Mouse (Mus musculus) lung, postnatal 0 days (tissue): ENCODE data around the gene Gm13420. TPM values are rescaled to one million over a fixed set of nuclear protein-coding genes. Genes with fewer than 3 reads are reported as not detected.
"Not testable (repeated sequence)": the region's sequence is repeated elsewhere in the genome, so short reads cannot be mapped to it uniquely, and the experiment has no call there.

ENCODE experiments used
- ATAC-seq: fragments of 200-750 bp; cut with Nextera tagmentation; 2 replicates; pipeline ENCODE4 v1.8.0; 2017; ENCODE audit warnings: moderate library complexity
- DNase-seq: peaks from one replicate; pipeline ENCODE4 v3.0.0-alpha.2; 2016; ENCODE audit warnings: low spot score
- H3K27ac ChIP-seq: fragments of 300-500 bp; sonication (generic); 2 replicates; pipeline ENCODE4 v1.5.1; 2014; ENCODE audit warnings: antibody characterized with exemption, mild to moderate bottlenecking, low read length, mixed read lengths
- H3K27me3 ChIP-seq: fragments of 300-500 bp; sonication (generic); replicated peaks from 2 replicates; pipeline ENCODE4 v1.6.1; 2014; ENCODE audit warnings: low read length, mixed read lengths; ENCODE audit not compliant: insufficient read depth
- H3K36me3 ChIP-seq: fragments of 300-500 bp; sonication (generic); 2 replicates; pipeline ENCODE4 v1.6.1; 2014; ENCODE audit warnings: low read length, mixed read lengths; ENCODE audit not compliant: insufficient read depth
- H3K4me1 ChIP-seq: fragments of 300-500 bp; sonication (generic); 2 replicates; pipeline ENCODE4 v1.6.1; 2014; ENCODE audit warnings: antibody characterized with exemption, low read depth, low read length, mixed read lengths; ENCODE audit not compliant: insufficient read depth
- H3K4me2 ChIP-seq: fragments of 300-500 bp; sonication (generic); replicated peaks from 2 replicates; pipeline ENCODE4 v1.6.1; 2014; ENCODE audit warnings: low read depth, mild to moderate bottlenecking, low read length, moderate library complexity, mixed read lengths
- H3K4me3 ChIP-seq: fragments of 300-500 bp; sonication (generic); 2 replicates; pipeline ENCODE4 v1.5.1; 2014; ENCODE audit warnings: low read depth, low read length
- H3K9ac ChIP-seq: fragments of 300-500 bp; sonication (generic); replicated peaks from 2 replicates; pipeline ENCODE4 v1.6.1; 2014; ENCODE audit warnings: low read depth, mild to moderate bottlenecking
- H3K9me3 ChIP-seq: fragments of 300-500 bp; sonication (generic); 2 replicates; pipeline ENCODE4 v1.6.1; 2016; ENCODE audit warnings: low read length, mixed read lengths
- CTCF ChIP-seq: IDR thresholded peaks from 2 replicates; pipeline ENCODE4 v1.5.1; 2016; ENCODE audit warnings: antibody characterized with exemption, mild to moderate bottlenecking
- EP300 ChIP-seq: IDR thresholded peaks from 2 replicates; pipeline ENCODE4 v1.6.1; 2016; ENCODE audit warnings: antibody characterized with exemption, mild to moderate bottlenecking, control low read depth
- WGBS: fragments of 180-500 bp; shearing (Covaris S2); extraction: QIAGEN DNeasy Blood & Tissue Kit; methylation state at CpG from one replicate; pipeline ENCODE4 v1.1.7; 2014; 5-methylcytosine and 5-hydroxymethylcytosine counted together
- polyA plus RNA-seq: library from polyadenylated mRNA; unstranded; fragments of >200 nt; fragmentation: Nextera tagmentation; extraction: Ambion mirVana; gene quantifications from 2 replicates; pipeline ENCODE4 v1.2.1, GENCODE M21; 2015

Gm13420 gene
- polyA plus RNA-seq, result 0.21 and 0.37 TPM in 2 replicates

DNA sequence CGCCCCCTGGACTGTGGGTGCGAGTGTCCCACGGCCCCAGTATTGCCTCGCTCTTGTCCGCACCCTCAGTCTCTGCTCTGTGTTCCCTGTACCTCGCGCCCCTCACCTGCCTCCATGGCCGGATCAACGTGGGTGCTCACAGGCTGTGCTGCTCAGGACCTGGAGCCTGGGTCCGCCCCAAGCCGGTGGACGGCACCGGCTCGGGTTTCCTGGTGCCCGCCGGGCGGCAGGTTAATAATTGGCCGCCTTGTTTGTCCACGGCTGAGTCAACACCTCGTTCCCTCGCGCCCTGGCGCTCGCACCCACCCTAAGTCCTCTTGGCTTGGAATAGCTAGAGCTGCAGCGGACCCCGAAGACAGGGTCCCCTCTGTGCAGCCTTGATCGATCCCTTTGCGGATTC is at the start of gene Gm13420:
Gm13420 (minus strand) TSS at position 189 of the 400 bp plus-strand sequence.
- Histone ChIP-seq H3K4me3 (no peak within 1 kb of the TSS), H3K36me3 (no peaks in the 10 kb centered on the region), H3K27ac (no peak within 1 kb of the TSS), H3K9me3 (no peaks in the 10 kb centered on the region), H3K4me1 (no peaks in the 10 kb centered on the region), H3K4me2 (peak within 1 kb of the TSS; percentile 48), H3K9ac (no peak within 1 kb of the TSS), H3K27me3 (peaks cover 22% of the 10 kb centered on the region)
- TF ChIP-seq CTCF (no peak), EP300 (no peak)
- peak; percentile 57 for DNase-seq
- peak; percentile 67 for ATAC-seq
- 5% methylated on average over 28 of the region's 28 CpGs for WGBS

DNA sequence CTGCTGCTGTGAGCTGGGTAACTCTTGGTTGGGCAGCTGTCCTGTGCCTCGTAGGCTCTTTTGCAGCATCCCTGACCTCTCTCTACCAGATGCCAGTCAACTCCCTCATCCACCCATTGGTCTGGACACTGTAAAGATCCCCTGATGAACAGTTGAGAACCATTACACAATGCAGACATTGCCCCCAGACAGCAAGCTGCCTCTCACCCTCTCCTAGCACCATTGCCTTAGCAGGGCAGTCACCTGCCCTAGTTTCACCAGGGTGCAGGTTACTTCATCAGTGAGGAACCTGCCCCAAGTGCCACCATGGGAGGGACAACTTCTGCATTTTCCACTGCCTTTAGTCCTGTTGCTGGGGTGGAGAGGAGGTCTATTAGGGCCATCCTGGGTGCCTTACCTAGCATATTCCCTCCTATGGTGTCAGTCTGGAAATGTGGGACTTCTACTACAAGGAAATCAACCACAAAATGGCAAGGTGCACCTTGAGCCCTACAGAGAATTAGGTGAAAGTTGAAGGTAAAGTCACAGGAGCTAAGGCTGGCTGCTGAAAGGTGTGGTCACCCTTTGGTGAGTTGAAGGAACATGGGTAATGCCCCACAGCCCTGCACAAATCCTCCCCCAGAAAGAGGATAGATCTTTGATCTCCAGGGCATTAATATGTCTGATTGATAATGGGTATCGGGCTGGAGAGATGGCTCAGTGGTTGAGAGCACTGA is 41.4 kb upstream of the Gm13420 start:
- ATAC-seq, result no peak

DNA sequence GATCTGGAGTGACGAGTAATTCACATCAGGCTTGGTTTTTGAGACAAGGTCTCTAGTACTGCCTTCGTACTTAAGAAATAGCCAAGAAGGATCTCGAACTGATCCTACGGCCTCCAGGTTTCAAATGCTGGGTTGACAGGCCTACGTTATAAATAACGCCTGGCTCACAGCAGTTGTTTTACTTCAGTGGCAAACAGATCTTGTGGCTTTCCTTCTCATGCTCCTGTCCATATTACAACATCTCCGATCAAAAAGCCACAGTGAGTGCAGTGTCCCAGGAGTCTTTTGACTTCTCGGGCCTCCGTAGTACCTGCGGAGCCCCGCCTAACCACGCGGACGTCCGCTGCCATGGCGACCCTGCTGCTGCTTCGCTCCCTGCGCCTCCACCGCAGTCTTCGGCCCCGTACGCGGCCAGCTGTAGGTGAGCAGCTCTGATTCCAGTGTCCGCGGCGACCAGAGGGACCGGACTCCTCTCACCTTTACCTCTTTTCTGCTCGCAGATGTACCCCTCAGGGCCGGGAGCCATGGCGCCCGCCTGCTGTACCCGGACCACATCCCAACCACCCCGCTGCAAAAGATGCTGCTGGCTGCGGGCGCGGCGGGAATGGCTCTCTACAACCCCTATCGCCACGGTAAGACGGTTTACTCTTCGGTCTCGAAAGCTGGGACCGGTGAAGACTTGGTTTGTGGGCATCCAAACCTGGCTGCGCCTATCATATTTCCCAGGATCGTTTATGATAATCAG is 36.6 kb upstream of the Gm13420 start, which contains the start of gene Trub2:
Trub2 (minus strand) TSS at position 566 of the 745 bp plus-strand sequence.
- Histone ChIP-seq H3K9ac (peak within 1 kb of the TSS; percentile 70), H3K4me3 (peak within 1 kb of the TSS; percentile 65), H3K27me3 (no peaks in the 10 kb centered on the region), H3K9me3 (no peaks in the 10 kb centered on the region), H3K36me3 (no peaks in the 10 kb centered on the region; the same call in 1 of the 2 replicates), H3K27ac (peak within 1 kb of the TSS; percentile 82), H3K4me2 (peak within 1 kb of the TSS; percentile 92), H3K4me1 (peaks cover 6% of the 10 kb centered on the region; the same call in 1 of the 2 replicates)
- ATAC-seq, result peak; percentile 94
- TF ChIP-seq CTCF (no peak), EP300 (no peak; the same call in 1 of the 2 replicates)
- DNase-seq, result peak; percentile 89
- WGBS, result under 1% methylated on average over 45 of the region's 45 CpGs

More for the DNA sequence above, 41.4 kb upstream of the Gm13420 start:
- WGBS, result 91% methylated on average over 2 of the region's 2 CpGs
- DNase-seq, result no peak
- TF ChIP-seq CTCF, result no peak
- no peak for TF ChIP-seq EP300
- Histone ChIP-seq H3K36me3 (no peaks in the 10 kb centered on the region), H3K4me1 (peaks cover 3% of the 10 kb centered on the region; the same call in 1 of the 2 replicates), H3K9ac (no peak overlapping the region), H3K27ac (no peak overlapping the region), H3K4me2 (no peak overlapping the region), H3K27me3 (no peaks in the 10 kb centered on the region), H3K4me3 (no peak overlapping the region), H3K9me3 (no peaks in the 10 kb centered on the region)

DNA sequence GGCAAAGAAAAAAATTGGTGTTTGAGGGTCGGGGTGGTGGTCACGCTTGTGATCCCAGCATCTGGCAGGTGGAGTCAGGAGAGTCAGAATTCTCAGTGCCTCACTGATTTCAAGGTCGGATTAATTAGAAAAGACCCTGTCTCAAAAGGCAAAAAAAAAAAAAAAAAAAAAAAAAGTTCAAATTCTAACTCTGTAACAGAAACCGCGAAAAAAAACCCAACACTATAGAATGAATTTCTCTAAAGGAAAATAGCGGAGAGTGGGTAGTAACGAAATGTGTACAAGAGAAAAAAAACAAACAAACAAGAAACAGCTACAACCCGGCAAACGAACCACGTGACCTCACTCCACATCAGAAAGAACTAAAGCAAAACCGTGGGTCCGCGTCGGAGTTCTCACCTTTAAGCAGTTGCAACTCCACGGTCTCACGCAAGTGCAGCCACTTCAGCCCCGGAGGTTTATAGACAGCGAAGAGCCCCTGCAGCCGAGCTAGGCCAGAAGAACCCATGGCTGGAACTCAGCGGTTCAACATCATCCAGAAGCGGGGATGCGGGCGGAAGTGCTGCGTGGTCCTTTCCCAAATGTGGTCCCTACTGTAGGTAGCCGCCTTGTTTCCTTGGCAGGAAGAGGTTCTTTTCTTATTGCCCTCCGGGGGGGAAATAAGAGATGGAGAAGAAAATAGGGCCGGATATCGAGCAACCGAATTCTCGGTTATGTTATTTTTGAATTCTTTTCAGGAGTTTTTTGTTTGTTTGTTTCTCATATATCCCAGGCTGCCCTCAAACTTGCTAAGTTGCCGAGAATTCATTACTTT is 35.8 kb upstream of the Gm13420 start, which contains the start of gene Coq4:
Coq4 (plus strand) TSS at position 390 of the 814 bp plus-strand sequence.
- Histone ChIP-seq H3K36me3 (no peaks in the 10 kb centered on the region; the same call in 1 of the 2 replicates), H3K4me1 (peaks cover 6% of the 10 kb centered on the region; the same call in 1 of the 2 replicates)

DNA sequence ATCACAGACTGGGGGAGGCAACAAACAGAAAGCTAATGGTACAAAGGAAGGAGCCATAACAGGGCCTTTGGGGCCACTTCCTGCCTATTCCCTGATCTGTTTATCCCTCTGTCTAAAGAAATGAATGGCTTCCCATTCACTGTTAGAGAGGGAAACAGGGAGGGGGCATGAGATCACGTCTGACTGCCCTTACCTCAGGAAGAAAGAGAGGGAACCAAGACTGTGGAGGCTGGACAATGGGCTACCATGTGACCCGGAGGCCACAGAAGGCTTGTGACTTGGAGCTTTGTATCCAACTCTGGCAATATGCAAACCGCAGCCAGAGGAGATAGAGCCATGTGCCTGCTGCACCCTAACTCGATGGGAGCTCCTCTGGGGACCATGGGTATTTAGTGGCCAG is 32.8 kb upstream of the Gm13420 start:
- H3K9me3 ChIP-seq, result no peaks in the 10 kb centered on the region
- no peak overlapping the region for H3K4me2 ChIP-seq
- peaks cover 6% of the 10 kb centered on the region; the same call in 1 of the 2 replicates for H3K4me1 ChIP-seq
- WGBS, result 73% methylated on average over 4 of the region's 4 CpGs
- no peak overlapping the region for H3K4me3 ChIP-seq
- no peak overlapping the region for H3K9ac ChIP-seq
- peak; percentile 41; the same call in 1 of the 2 replicates for TF ChIP-seq EP300
- TF ChIP-seq CTCF, result no peak
- DNase-seq, result peak; percentile 16
- ATAC-seq, result peak; percentile 46
- H3K27ac ChIP-seq, result no peak overlapping the region
- H3K27me3 ChIP-seq, result no peaks in the 10 kb centered on the region
- H3K36me3 ChIP-seq, result peaks cover 24% of the 10 kb centered on the region

More for the DNA sequence above, 35.8 kb upstream of the Gm13420 start, which contains the start of gene Coq4:
- Histone ChIP-seq H3K9me3 (no peaks in the 10 kb centered on the region), H3K4me3 (peak within 1 kb of the TSS; percentile 65), H3K4me2 (peak within 1 kb of the TSS; percentile 92), H3K9ac (peak within 1 kb of the TSS; percentile 70), H3K27ac (peak within 1 kb of the TSS; percentile 82), H3K27me3 (no peaks in the 10 kb centered on the region)
- WGBS, result 3% methylated on average over 31 of the region's 31 CpGs
- peak; percentile 93 for ATAC-seq
- DNase-seq, result peak; percentile 96
- TF ChIP-seq EP300, result no peak; the same call in 1 of the 2 replicates

DNA sequence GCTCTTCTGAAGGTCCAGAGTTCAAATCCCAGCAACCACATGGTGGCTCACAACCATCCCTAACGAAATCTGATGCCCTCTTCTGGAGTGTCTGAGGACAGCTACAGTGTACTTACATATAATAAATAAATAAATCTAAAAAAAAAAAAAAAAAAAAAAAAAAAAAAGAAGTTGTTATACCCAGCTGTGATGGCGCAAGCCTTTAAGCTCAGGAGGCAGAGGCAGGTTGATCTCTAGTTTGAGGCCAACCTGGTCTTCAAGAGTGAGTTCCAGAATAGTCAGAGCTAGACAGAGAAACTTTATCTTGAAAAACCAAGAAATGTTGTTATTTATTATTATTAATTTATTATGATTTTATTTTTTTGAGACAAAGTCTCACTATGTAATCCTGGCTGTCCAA is 29.8 kb upstream of the Gm13420 start:
- H3K4me1 ChIP-seq, H3K4me3 ChIP-seq, H3K27me3 ChIP-seq, DNase-seq, ATAC-seq, H3K9me3 ChIP-seq, H3K9ac ChIP-seq, H3K4me2 ChIP-seq, H3K27ac ChIP-seq: not testable (repeated sequence)
- H3K36me3 ChIP-seq, result peaks cover 36% of the 10 kb centered on the region
- WGBS, result 88% methylated on average over 2 of the region's 2 CpGs
